Mouse (Mus musculus) lung, adult 2 months (tissue): ENCODE results near the gene Robo2. TPM values are rescaled to one million over a fixed set of nuclear protein-coding genes. Genes with fewer than 3 reads are reported as not detected.

Experiments used
- DNase-seq: peaks from one replicate; pipeline ENCODE4 v3.0.0; 2022
- H3K4me1 ChIP-seq: fragments of 200-500 bp; 2 replicates; pipeline ENCODE4 v1.6.1; 2011; ENCODE audit warnings: low read length; ENCODE audit not compliant: control insufficient read depth, insufficient read depth
- H3K4me3 ChIP-seq: fragments of 200-500 bp; replicated peaks from 2 replicates; pipeline ENCODE3; 2011; ENCODE audit warnings: low read depth, mild to moderate bottlenecking, control low read depth, low read length; ENCODE audit errors: extremely low read depth
- CTCF ChIP-seq: fragments of 200-500 bp; IDR thresholded peaks from 2 replicates; pipeline ENCODE4 v1.5.1; 2011; ENCODE audit warnings: mild to moderate bottlenecking, low read length, control low read depth; ENCODE audit not compliant: insufficient read depth
- POLR2A ChIP-seq: fragments of 200-500 bp; IDR thresholded peaks from 2 replicates; pipeline ENCODE4 v1.6.1; 2011; ENCODE audit warnings: low read depth, mild to moderate bottlenecking, control low read depth, low read length, borderline replicate concordance; ENCODE audit errors: extremely low read depth
- WGBS: fragments of 180-500 bp; shearing (Covaris S2); methylation state at CpG from one replicate; pipeline ENCODE4 v1.1.7; 2018; 5-methylcytosine and 5-hydroxymethylcytosine counted together
- polyA plus RNA-seq: library from polyadenylated mRNA; depleted of rRNA; stranded (reverse); fragments of >200 nt; gene quantifications from 2 replicates; pipeline ENCODE4 v1.2.3, GENCODE M21; 2012

Robo2 gene
- polyA plus RNA-seq, 1 experiment: 19.7 TPM

DNA sequence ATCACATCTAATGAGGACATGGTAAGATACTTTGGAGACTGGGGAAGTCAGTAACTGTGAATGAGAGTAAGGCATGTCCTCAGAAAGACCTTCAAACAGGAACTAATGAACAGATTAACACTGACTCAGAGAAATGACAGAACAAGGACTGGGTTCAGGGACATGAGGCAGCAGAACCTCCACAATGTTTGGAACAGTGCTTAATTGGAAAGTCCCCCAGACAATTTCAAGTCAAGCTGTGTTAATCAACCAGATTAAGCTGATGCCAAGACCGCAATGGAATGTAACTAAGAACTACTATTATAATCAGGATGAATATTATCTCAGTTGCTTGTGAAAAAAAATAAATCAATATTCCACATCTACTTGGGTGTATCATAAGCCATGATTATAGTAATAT, 137.0 kb downstream of the Robo2 start:
- TF ChIP-seq CTCF: no peak
- TF ChIP-seq POLR2A: no peak
- Histone ChIP-seq H3K4me3 (no peak overlapping the region), H3K4me1 (no peaks in the 10 kb centered on the region)
- no peak for DNase-seq
- WGBS: 82% methylated on average over 1 of the region's 1 CpGs

DNA sequence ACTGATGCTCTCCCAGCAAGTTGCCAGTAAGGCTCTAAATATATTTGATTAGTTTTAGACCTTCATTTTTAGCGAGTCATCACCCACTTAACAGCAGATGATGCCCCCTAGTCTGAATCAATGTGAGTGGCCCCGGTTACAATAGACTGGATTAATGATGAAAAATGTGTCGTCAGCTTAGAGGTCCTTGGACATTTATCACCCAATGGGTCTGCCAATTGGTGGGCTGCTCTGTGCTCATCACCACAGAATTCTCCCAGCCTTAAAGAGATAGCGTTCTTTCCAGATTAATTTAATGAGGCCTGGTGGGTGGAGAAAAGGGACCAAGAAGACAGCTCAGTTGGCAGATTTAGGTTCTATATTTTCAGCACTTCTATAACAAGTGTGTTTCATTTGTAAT, 138.6 kb downstream of the Robo2 start:
- no peak for DNase-seq
- no peak overlapping the region for H3K4me3 ChIP-seq
- H3K4me1 ChIP-seq: no peaks in the 10 kb centered on the region
- TF ChIP-seq CTCF (no peak), POLR2A (no peak)
- WGBS: 61% methylated on average over 4 of the region's 4 CpGs

DNA sequence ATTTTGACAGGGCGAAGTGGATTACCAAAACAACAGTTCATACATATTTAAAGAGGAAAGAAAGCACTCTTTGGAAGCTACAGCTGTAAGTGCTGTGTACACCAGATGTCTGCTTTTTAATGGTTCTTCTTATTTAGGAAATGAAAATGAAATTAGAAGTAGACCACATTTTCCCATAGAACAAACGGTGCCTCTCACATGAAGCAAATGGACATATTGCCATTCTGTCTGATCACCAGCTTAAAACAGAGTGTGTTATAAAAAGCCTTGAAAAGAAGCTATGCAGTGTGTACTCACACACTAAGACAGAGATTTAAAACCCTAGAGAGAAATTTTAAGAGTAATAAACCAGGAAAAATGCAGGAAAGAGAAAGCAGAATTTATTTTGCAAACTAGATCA, 153.4 kb downstream of the Robo2 start:
- no peak for DNase-seq
- Histone ChIP-seq H3K4me3 (no peak overlapping the region), H3K4me1 (no peaks in the 10 kb centered on the region)
- WGBS: 73% methylated on average over 2 of the region's 2 CpGs
- TF ChIP-seq CTCF: no peak
- TF ChIP-seq POLR2A: no peak

DNA sequence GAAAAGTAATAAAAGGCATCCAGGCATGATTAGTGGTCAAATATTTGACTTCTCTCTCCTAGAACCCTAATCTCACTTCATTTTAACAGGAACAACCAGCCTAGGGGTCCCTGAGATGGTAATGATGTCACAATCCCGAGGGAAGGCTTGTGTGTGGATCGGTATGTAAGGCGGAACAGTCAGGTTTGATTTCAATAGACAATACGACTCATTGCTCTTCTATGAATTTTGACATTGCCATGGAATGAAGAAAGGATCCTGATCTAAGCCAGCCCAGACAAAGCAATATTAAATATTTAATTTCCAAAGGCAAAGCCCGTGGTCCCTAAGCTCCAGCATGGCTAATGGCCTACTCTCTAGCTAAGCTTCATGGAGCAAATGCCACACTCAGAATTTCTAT, 167.2 kb downstream of the Robo2 start:
- H3K4me3 ChIP-seq: no peak overlapping the region
- DNase-seq: no peak
- no peaks in the 10 kb centered on the region for H3K4me1 ChIP-seq
- TF ChIP-seq POLR2A (no peak), CTCF (no peak)
- 83% methylated on average over 5 of the region's 5 CpGs for WGBS

DNA sequence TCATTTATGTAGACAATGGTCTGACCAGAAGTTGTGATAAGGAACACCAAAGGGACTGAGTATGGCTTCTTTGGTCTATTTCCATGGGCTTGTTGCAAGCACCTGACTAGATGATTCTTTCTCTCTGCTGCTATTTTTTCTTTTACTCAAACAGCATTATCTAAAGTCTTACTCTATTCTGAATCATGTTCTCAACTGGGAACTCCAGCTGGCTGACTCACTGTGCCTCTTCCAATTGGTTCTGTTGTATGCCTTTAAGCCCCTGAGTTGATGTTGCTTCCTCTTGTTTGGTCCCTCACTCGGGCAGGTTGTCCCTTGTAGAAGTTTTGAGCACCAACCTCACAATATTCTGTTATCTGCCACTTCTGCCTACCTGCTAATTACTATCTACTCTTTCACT, 170.1 kb downstream of the Robo2 start:
- no peak for DNase-seq
- TF ChIP-seq POLR2A (no peak), CTCF (no peak)
- H3K4me1 ChIP-seq: no peaks in the 10 kb centered on the region
- no peak overlapping the region for H3K4me3 ChIP-seq
- WGBS: 64% methylated on average over 1 of the region's 1 CpGs

DNA sequence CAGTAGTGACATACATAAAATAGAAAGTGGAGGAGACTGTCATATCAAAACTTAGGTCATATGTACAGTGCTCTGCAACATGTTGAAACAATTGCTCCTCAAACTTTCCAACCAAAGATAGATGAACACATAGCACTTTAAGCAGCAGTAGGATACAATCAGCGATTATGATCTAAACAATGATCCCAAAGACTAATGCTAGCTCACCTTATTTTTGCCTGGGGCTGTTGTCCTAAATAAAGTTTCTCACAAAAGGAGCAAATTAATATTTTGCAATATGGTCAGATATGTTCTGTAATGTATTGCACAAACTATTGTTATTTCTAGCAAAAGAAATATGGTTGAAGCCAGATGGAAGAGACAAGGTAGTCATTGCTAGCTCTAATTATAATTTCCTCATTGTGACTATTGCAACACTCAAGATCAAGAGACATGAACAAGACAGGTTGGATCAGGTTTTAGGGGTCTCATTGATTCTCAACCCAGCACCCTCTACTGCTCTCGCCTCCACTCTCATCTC, 174.2 kb downstream of the Robo2 start:
- Histone ChIP-seq H3K4me3 (no peak overlapping the region), H3K4me1 (no peaks in the 10 kb centered on the region)
- WGBS: 95% methylated on average over 2 of the region's 2 CpGs
- TF ChIP-seq POLR2A (no peak), CTCF (no peak)
- no peak for DNase-seq

DNA sequence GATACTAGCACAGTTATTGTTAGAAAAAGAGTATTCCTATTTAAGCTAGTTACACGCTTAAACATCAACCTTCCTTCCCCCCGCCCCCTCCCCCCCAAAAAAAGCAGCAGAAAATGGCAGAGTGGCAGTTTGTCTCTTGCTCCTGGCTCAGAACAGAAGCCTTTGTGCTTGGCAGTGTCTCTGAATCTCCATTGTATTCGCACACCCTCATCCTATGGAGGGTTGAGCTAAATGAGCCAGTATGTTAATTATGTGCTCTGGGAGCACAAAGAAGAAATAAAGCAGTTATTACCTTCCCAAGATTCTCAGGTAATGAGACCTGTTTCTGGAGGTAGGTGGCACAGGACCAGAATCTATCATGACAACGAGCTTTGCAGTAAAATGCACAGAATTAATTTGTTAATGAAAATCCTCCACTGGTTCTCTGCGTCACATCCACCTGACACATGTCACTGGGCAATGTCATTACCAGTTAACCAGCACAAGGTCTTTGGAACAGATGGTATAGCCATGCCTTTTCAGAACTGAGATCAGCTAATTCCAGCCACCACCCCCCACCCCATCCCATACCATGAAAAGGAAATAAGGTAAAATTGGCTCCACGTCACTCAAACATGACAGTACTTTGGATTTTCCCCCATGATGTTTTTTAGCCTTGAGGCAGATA, 177.1 kb downstream of the Robo2 start:
- no peak for TF ChIP-seq CTCF
- no peak for TF ChIP-seq POLR2A
- WGBS: 84% methylated on average over 6 of the region's 6 CpGs
- H3K4me3 ChIP-seq: no peak overlapping the region
- H3K4me1 ChIP-seq: no peaks in the 10 kb centered on the region
- no peak for DNase-seq

DNA sequence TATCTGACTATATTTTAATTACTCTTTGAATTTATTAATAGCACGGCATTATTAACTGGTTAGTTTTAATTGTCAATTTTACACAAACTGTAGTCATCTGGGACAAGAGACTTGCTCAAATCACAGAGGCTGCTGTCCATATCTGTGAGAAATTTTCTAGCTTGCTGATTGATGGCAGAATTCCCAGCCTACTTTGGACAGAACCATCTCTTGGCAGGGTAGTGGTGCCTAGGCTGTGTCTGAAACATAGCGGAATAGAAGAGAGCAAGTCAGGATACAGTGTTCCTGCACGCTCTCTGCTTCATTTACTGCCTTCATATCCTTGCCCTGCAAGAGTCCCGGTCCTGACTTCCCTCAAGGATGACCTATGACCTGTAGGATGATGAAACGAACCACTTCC, 178.0 kb downstream of the Robo2 start:
- 51% methylated on average over 5 of the region's 5 CpGs for WGBS
- H3K4me3 ChIP-seq: no peak overlapping the region
- no peaks in the 10 kb centered on the region for H3K4me1 ChIP-seq
- no peak for DNase-seq
- TF ChIP-seq CTCF (no peak), POLR2A (no peak)

DNA sequence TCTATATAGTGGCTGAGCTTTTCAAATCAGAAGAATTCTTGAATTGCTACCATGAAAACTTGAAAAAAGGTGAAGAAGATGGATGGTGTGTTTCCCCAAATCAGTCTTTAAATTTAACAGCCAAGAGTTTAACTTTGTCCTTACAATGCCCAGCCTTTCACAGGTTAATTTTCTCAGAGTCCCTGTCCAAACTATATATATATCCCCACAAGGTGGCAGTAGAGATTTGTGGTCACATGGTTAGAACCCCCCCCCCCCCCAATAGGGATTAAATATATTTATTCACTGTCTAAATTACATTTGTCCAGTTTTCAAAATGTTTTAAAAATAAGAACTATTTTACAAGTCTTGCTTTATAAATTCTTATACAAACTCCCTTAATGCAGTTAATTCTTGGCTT, 184.3 kb downstream of the Robo2 start:
- Histone ChIP-seq H3K4me1 (no peaks in the 10 kb centered on the region), H3K4me3 (no peak overlapping the region)
- no peak for DNase-seq
- TF ChIP-seq CTCF: no peak
- no peak for TF ChIP-seq POLR2A
